Mouse (Mus musculus) MEL (cell line): ENCODE results near the gene Srcap. TPM values are rescaled to one million over a fixed set of nuclear protein-coding genes. Genes with fewer than 3 reads are reported as not detected.

Source experiments
- DNase-seq: peaks from one replicate; pipeline ENCODE4 v3.0.0; 2011; ENCODE audit warnings: low read depth, low spot score
- H3K27ac ChIP-seq: 2 replicates; pipeline ENCODE4 v1.5.1; 2012; ENCODE audit warnings: low read depth, mild to moderate bottlenecking, control low read depth, low read length, moderate library complexity; ENCODE audit not compliant: control insufficient read depth
- H3K27me3 ChIP-seq, 2 experiments: fragments of 150-350 bp in 1 of 2; sonication (generic) in 1 of 2; 2 replicates each; pipeline ENCODE4 v1.6.1; 2012; ENCODE audit warnings: low read length in 2 of 2, mild to moderate bottlenecking in 2 of 2, improper control_type of control experiment in 1 of 2, moderate library complexity in 1 of 2; ENCODE audit not compliant: insufficient read depth in 2 of 2, control insufficient read depth in 1 of 2
- H3K36me3 ChIP-seq, 2 experiments: 2 replicates each; pipeline ENCODE4 v1.6.1; 2012 to 2014; ENCODE audit warnings: low read length in 2 of 2, improper control_type of control experiment in 1 of 2, inconsistent platforms in 1 of 2, mild to moderate bottlenecking in 1 of 2; ENCODE audit not compliant: insufficient read depth in 2 of 2, control insufficient read depth in 1 of 2
- H3K4me1 ChIP-seq, 2 experiments: fragments of 150-350 bp in 1 of 2; sonication (generic) in 1 of 2; 2 replicates each; pipeline ENCODE4 v1.6.1; 2012; ENCODE audit warnings: low read length in 2 of 2, improper control_type of control experiment in 1 of 2, mild to moderate bottlenecking in 1 of 2; ENCODE audit not compliant: insufficient read depth in 2 of 2, control insufficient read depth in 1 of 2
- H3K4me3 ChIP-seq, 2 experiments: fragments of 150-350 bp in 1 of 2; sonication (generic) in 1 of 2; 2 replicates each; pipeline ENCODE4 v1.5.1; 2012; ENCODE audit warnings: low read depth in 2 of 2, low read length in 2 of 2, mild to moderate bottlenecking in 2 of 2, moderate library complexity in 2 of 2, control low read depth in 1 of 2, improper control_type of control experiment in 1 of 2; ENCODE audit not compliant: control insufficient read depth in 1 of 2, insufficient read depth in 1 of 2
- H3K79me2 ChIP-seq: 2 replicates; pipeline ENCODE4 v1.6.1; 2012; ENCODE audit warnings: mild to moderate bottlenecking, low read length, moderate library complexity; ENCODE audit not compliant: control insufficient read depth, poor library complexity, insufficient read depth
- H3K9ac ChIP-seq: 2 replicates; pipeline ENCODE4 v1.6.1; 2012; ENCODE audit warnings: low read depth, mild to moderate bottlenecking, control low read depth, low read length, moderate library complexity; ENCODE audit not compliant: control insufficient read depth, poor library complexity, severe bottlenecking
- H3K9me3 ChIP-seq: fragments of 150-350 bp; sonication (generic); replicated peaks from 2 replicates; pipeline ENCODE4 v1.6.1; 2012; ENCODE audit warnings: mild to moderate bottlenecking, low read length, improper control_type of control experiment, moderate library complexity; ENCODE audit not compliant: insufficient read depth
- BHLHE40 ChIP-seq: IDR thresholded peaks from 2 replicates; pipeline ENCODE4 v1.6.1; 2012; ENCODE audit warnings: low read depth, mild to moderate bottlenecking, inconsistent platforms, low read length, improper control_type of control experiment, borderline replicate concordance
- CTCF ChIP-seq, 3 experiments: IDR thresholded peaks in 2 of 3; conservative IDR thresholded peaks in 1 of 3; 2 replicates each; pipeline ENCODE4 v1.5.1; 2011 to 2012; ENCODE audit warnings: low read length in 3 of 3, low read depth in 2 of 3, mild to moderate bottlenecking in 2 of 3, improper control_type of control experiment in 1 of 3, inconsistent platforms in 1 of 3, mixed read lengths in 1 of 3, moderate library complexity in 1 of 3; ENCODE audit not compliant: control insufficient read depth in 1 of 3, insufficient read depth in 1 of 3, poor library complexity in 1 of 3, severe bottlenecking in 1 of 3
- E2F4 ChIP-seq: IDR thresholded peaks from 2 replicates; pipeline ENCODE4 v1.6.1; 2011; ENCODE audit warnings: low read depth, low read length, improper control_type of control experiment, borderline replicate concordance
- ELF1 ChIP-seq: IDR thresholded peaks from 2 replicates; pipeline ENCODE4 v1.6.1; 2014; ENCODE audit warnings: low read depth, mild to moderate bottlenecking, inconsistent platforms, low read length, improper control_type of control experiment, moderate library complexity
- EP300 ChIP-seq, 2 experiments: IDR thresholded peaks; 2 replicates each; pipeline ENCODE4 v1.6.1; 2011; ENCODE audit warnings: improper control_type of control experiment in 2 of 2, low read length in 2 of 2, low read depth in 1 of 2, mild to moderate bottlenecking in 1 of 2
- ETS1 ChIP-seq: IDR thresholded peaks from 2 replicates; pipeline ENCODE4 v1.6.1; 2012; ENCODE audit warnings: low read depth, mild to moderate bottlenecking, inconsistent platforms, low read length, improper control_type of control experiment, moderate library complexity
- JUND ChIP-seq: IDR thresholded peaks from 2 replicates; pipeline ENCODE4 v1.6.1; 2011; ENCODE audit warnings: low read depth, mild to moderate bottlenecking, improper control_type of control experiment, low read length
- KAT2A ChIP-seq: conservative IDR thresholded peaks from 2 replicates; pipeline ENCODE4 v1.6.1; 2012; ENCODE audit warnings: low read depth, low read length, improper control_type of control experiment, inconsistent platforms
- MAZ ChIP-seq: IDR thresholded peaks from 2 replicates; pipeline ENCODE4 v1.6.1; 2012; ENCODE audit warnings: low read depth, mild to moderate bottlenecking, inconsistent platforms, low read length, improper control_type of control experiment
- MXI1 ChIP-seq: IDR thresholded peaks from 2 replicates; pipeline ENCODE4 v1.6.1; 2011; ENCODE audit warnings: mild to moderate bottlenecking, low read depth, low read length, improper control_type of control experiment
- RAD21 ChIP-seq: IDR thresholded peaks from 2 replicates; pipeline ENCODE4 v1.6.1; 2011; ENCODE audit warnings: mild to moderate bottlenecking, low read depth, low read length, improper control_type of control experiment
- SIN3A ChIP-seq: IDR thresholded peaks from 2 replicates; pipeline ENCODE4 v1.6.1; 2012; ENCODE audit warnings: low read length, improper control_type of control experiment, inconsistent platforms
- SMC3 ChIP-seq: IDR thresholded peaks from 2 replicates; pipeline ENCODE4 v1.6.1; 2011; ENCODE audit warnings: low read depth, low read length, improper control_type of control experiment
- TCF12 ChIP-seq: IDR thresholded peaks from 2 replicates; pipeline ENCODE4 v1.6.1; 2014; ENCODE audit warnings: low read depth, mild to moderate bottlenecking, inconsistent platforms, low read length, improper control_type of control experiment, moderate library complexity
- USF1 ChIP-seq: IDR thresholded peaks from 2 replicates; pipeline ENCODE4 v1.6.1; 2014; ENCODE audit warnings: low read depth, mild to moderate bottlenecking, inconsistent platforms, low read length, improper control_type of control experiment, moderate library complexity
- USF2 ChIP-seq, 2 experiments: IDR thresholded peaks; 2 replicates each; pipeline ENCODE4 v1.6.1; 2011 to 2012; ENCODE audit warnings: improper control_type of control experiment in 2 of 2, low read length in 2 of 2, borderline replicate concordance in 1 of 2, inconsistent platforms in 1 of 2, low read depth in 1 of 2, mild to moderate bottlenecking in 1 of 2; ENCODE audit not compliant: insufficient read depth in 1 of 2
- ZC3H11A ChIP-seq: IDR thresholded peaks from 2 replicates; pipeline ENCODE4 v1.6.1; 2012; ENCODE audit warnings: low read depth, mild to moderate bottlenecking, inconsistent platforms, low read length, improper control_type of control experiment
- ZKSCAN1 ChIP-seq: IDR thresholded peaks from 2 replicates; pipeline ENCODE4 v1.6.1; 2012; ENCODE audit warnings: low read depth, mild to moderate bottlenecking, inconsistent platforms, low read length, improper control_type of control experiment, moderate library complexity
- ZMIZ1 ChIP-seq: IDR thresholded peaks from 2 replicates; pipeline ENCODE4 v1.6.1; 2012; ENCODE audit warnings: low read depth, mild to moderate bottlenecking, inconsistent platforms, low read length, improper control_type of control experiment, moderate library complexity
- ZNF384 ChIP-seq: IDR thresholded peaks from 2 replicates; pipeline ENCODE4 v1.6.1; 2012; ENCODE audit warnings: low read depth, mild to moderate bottlenecking, inconsistent platforms, low read length, improper control_type of control experiment
- polyA plus RNA-seq, 2 experiments: library from polyadenylated mRNA; stranded (reverse) in 1 of 2; unstranded in 1 of 2; fragments of >175 nt in 1 of 2; fragments of >200 nt in 1 of 2; gene quantifications; 2 replicates each; pipeline versions ENCODE4 v1.2.1 to v1.2.4; 2012; ENCODE audit warnings: low replicate concordance in 2 of 2, low read depth in 1 of 2; ENCODE audit not compliant: insufficient read length in 2 of 2, insufficient read depth in 1 of 2, missing spikeins in 1 of 2
- total RNA-seq: library from RNA; depleted of rRNA; stranded (reverse); fragments of 300-350 nt; gene quantifications from 2 replicates; pipeline ENCODE4 v1.2.3, GENCODE M21; 2012

The Srcap gene
- total and polyA plus RNA-seq, 3 experiments = 20.3 to 45.1 (median 34.3) TPM

DNA sequence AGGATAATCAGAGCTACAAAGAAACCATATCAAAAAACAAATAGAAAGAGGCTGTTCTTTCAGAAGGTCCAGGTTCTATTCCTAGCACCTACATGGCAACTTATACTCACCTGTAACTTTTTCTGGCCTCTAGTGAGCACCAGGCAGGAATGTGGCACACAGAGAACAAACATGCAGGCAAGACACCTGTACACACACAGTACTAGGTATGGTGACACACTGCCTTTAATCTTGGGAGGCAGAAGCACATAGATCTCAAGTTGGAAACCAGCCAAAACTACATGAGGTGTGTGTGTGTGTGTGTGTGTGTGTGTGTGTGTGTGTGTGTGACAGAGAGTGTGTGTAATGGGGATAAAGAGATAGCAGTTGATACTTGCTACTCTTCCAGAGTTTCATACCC, 17.1 kb upstream of the Srcap start:
- no peaks in the 10 kb centered on the region for H3K4me1 ChIP-seq
- peak; percentile 34 for DNase-seq
- H3K79me2 ChIP-seq = no peaks in the 10 kb centered on the region
- 0 out of 2 replicates have a peak, but pooled peaks have one; percentile 7 for TF ChIP-seq ETS1
- TF ChIP-seq EP300 (IDR thresholded peaks at IDR 0.05; ENCODE audit: low read depth in 1 of 2, low read length in 2 of 2) = peak in 1 of 2 experiments; percentile 17; a peak in 1 of 4 replicates
- no peak for TF ChIP-seq MXI1
- no peak for TF ChIP-seq USF2 (IDR thresholded peaks at IDR 0.05; ENCODE audit: borderline replicate concordance in 1 of 2, insufficient read depth in 1 of 2, low read depth in 1 of 2, low read length in 2 of 2)
- TF ChIP-seq TCF12 = 0 out of 2 replicates have a peak, but pooled peaks have one; percentile 10
- no peak overlapping the region for H3K4me3 ChIP-seq
- H3K9ac ChIP-seq = no peak overlapping the region
- H3K27ac ChIP-seq = no peak overlapping the region
- no peaks in the 10 kb centered on the region for H3K9me3 ChIP-seq
- peaks cover 0 to 3% of the 10 kb centered on the region in 2 experiments; a peak in 2 of 4 replicates for H3K36me3 ChIP-seq
- H3K27me3 ChIP-seq = no peaks in the 10 kb centered on the region

DNA sequence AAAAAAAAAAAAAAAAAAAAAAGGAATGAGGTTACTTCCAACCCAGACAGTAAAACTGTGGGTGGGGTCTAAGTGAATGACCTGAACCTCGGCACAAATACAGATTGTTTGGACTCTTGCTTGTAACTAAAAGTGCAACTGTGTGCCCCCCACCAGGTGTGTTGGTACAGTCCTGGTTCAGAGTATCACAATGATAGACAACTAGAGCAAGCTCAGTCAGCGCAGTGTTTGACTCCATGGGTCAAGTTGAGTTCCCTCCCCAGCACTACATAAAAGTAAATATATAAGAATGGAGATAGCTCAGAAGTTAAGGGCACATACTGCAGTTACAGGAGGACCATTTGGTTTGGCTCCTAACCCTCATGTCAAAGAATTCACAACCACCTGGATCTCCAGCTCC, 14.4 kb upstream of the Srcap start:
- Histone ChIP-seq H3K9ac (no peak overlapping the region), H3K4me1 (no peaks in the 10 kb centered on the region), H3K9me3 (no peaks in the 10 kb centered on the region), H3K27me3 (no peaks in the 10 kb centered on the region), H3K27ac (no peak overlapping the region), H3K4me3 (no peak overlapping the region), H3K79me2 (no peaks in the 10 kb centered on the region), H3K36me3 (no peaks in the 10 kb centered on the region; a peak in 1 of 4 replicates)
- TF ChIP-seq MAZ (no peak), ZKSCAN1 (no peak), EP300 (IDR thresholded peaks at IDR 0.05; ENCODE audit: low read depth in 1 of 2, low read length in 2 of 2) (no peak), TCF12 (no peak), USF1 (no peak), JUND (no peak), KAT2A (no peak), E2F4 (no peak), MXI1 (no peak), ZMIZ1 (no peak), BHLHE40 (no peak), ZNF384 (no peak), ELF1 (no peak)
- DNase-seq = no peak

DNA sequence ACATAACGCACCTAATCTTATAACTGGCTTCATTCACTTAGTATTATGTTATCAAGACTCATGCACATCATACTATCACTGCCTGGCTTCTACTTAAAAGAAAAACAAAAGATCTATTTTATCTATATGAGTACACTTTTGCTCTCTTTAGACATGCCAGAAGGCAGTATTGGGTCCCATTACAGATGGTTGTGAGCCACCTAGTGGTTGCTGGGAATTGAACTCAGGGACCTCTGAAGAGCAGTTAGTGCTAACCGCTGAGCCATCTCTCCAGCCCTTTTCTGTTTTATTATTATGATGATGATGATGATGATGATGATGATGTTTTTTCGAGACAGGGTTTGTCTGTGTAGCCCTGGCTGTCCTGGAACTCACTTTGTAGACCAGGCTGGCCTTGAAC, 13.4 kb upstream of the Srcap start:
- H3K9ac ChIP-seq = no peak overlapping the region
- no peaks in the 10 kb centered on the region; a peak in 1 of 4 replicates for H3K36me3 ChIP-seq
- TF ChIP-seq ZC3H11A (peak; percentile 56), RAD21 (peak; percentile 71), SIN3A (no peak), CTCF (IDR thresholded peaks at IDR 0.05 in 2 of 3, conservative IDR thresholded peaks at IDR 0.05 in 1 of 3; ENCODE audit: control insufficient read depth in 1 of 3, insufficient read depth in 1 of 3, low read depth in 2 of 3, low read length in 3 of 3, poor library complexity in 1 of 3, severe bottlenecking in 1 of 3) (peak; percentile 47 to 84 (median 61)), SMC3 (peak; percentile 84)
- TF ChIP-seq, all 39 proteins: peak for 4
- H3K27me3 ChIP-seq = no peaks in the 10 kb centered on the region
- peak; percentile 72 for DNase-seq
- H3K4me3 ChIP-seq = no peak overlapping the region
- no peaks in the 10 kb centered on the region for H3K9me3 ChIP-seq
- no peak overlapping the region for H3K27ac ChIP-seq
- no peaks in the 10 kb centered on the region for H3K79me2 ChIP-seq
- no peaks in the 10 kb centered on the region for H3K4me1 ChIP-seq
